Mouse (Mus musculus) liver, adult 2 months (tissue): Measurements from ENCODE around the gene Vmn1r119. TPM values are rescaled to one million over a fixed set of nuclear protein-coding genes. Genes with fewer than 3 reads are reported as not detected.
"Not testable (repeated sequence)": the region's sequence is repeated elsewhere in the genome, so short reads cannot be mapped to it uniquely, and the experiment has no call there.

Source experiments
- DNase-seq: peaks from one replicate; pipeline ENCODE4 v3.0.0-alpha.2; 2011; ENCODE audit warnings: low read depth, low spot score; ENCODE audit errors: extremely low read depth
- H3K27ac ChIP-seq: fragments of 200-500 bp; replicated peaks from 2 replicates; pipeline ENCODE4 v1.5.1; 2012; ENCODE audit warnings: low read depth, mild to moderate bottlenecking, control low read depth, inconsistent platforms, low read length; ENCODE audit not compliant: insufficient read depth
- H3K27me3 ChIP-seq: fragments of 200-500 bp; 2 replicates; pipeline ENCODE4 v1.6.1; 2012; ENCODE audit warnings: mild to moderate bottlenecking, moderate library complexity, low read length, inconsistent platforms; ENCODE audit not compliant: control insufficient read depth, insufficient read depth
- H3K36me3 ChIP-seq: fragments of 200-500 bp; 2 replicates; pipeline ENCODE4 v1.6.1; 2012; ENCODE audit warnings: low read length, inconsistent platforms; ENCODE audit not compliant: control insufficient read depth, insufficient read depth
- H3K4me1 ChIP-seq: fragments of 200-500 bp; 2 replicates; pipeline ENCODE4 v1.6.1; 2011; ENCODE audit warnings: low read length; ENCODE audit not compliant: control insufficient read depth, insufficient read depth
- H3K4me3 ChIP-seq: fragments of 200-500 bp; 2 replicates; pipeline ENCODE4 v1.5.1; 2011; ENCODE audit warnings: low read depth, mild to moderate bottlenecking, control low read depth, low read length, moderate library complexity; ENCODE audit not compliant: insufficient read depth
- H3K79me2 ChIP-seq: fragments of 200-500 bp; 2 replicates; pipeline ENCODE4 v1.6.1; 2012; ENCODE audit warnings: inconsistent platforms, mild to moderate bottlenecking, low read length, moderate library complexity; ENCODE audit not compliant: control insufficient read depth, insufficient read depth
- H3K9ac ChIP-seq: fragments of 200-500 bp; 2 replicates; pipeline ENCODE4 v1.6.1; 2012; ENCODE audit warnings: low read depth, mild to moderate bottlenecking, control low read depth, inconsistent platforms, low read length
- WGBS: fragments of 180-500 bp; shearing (Covaris S2); methylation state at CpG from one replicate; pipeline ENCODE4 v1.1.7; 2018; 5-methylcytosine and 5-hydroxymethylcytosine counted together
- polyA plus RNA-seq: library from polyadenylated mRNA; depleted of rRNA; stranded (reverse); fragments of >200 nt; gene quantifications from 2 replicates; pipeline ENCODE4 v1.2.3, GENCODE M21; 2012; rRNA removed
- total RNA-seq: library from RNA; depleted of rRNA; stranded (reverse); fragments of >200 nt; gene quantifications from 2 replicates; pipeline ENCODE4 v1.2.3, GENCODE M21; 2014; rRNA removed

The Vmn1r119 gene
- not detected in 2 replicates for total RNA-seq
- polyA plus RNA-seq, result not detected in 2 replicates

DNA sequence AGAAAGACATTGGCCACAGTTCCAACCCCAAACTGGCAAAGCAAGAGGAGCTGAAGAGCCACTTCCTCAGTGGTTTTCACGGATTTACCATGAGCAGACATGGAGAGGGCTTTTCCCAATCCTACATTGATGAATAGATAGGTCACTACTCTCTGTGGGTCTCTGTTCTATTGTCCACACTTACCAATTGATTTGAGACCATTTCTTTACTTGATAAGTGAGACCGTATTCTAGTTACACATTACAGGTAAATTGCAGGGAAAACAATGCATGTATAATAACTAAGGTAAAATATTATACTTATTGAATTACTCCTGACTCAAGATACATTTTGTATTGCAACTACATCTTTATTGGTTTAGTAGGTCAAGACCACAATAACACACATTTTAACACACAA lies at the start of gene Vmn1r119:
TSS of gene Vmn1r119 (minus strand) at position 101 of the 400 bp plus-strand sequence.
- not testable (repeated sequence) for H3K9ac ChIP-seq, DNase-seq, H3K79me2 ChIP-seq, H3K4me1 ChIP-seq, H3K27ac ChIP-seq, H3K36me3 ChIP-seq, H3K4me3 ChIP-seq, H3K27me3 ChIP-seq
- WGBS, result no CpG with 5 or more reads among the region's 2 CpGs

DNA sequence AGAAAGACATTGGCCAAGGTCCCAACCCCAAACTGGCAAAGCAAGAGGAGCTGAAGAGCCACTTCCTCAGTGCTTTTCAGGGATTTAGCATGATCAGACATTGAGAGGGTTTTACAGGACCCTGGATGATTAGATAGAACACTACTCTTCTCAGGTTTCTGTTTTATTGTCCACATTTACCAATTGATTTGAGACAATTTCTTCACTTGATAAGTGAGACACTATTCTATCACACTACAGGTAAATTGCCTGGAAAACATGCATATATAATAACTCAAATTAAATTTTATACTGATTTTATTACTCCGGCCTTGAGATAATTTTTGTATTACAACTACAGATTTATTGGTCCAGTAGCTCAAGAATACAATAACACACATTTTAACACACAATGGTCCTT lies 41.4 kb upstream of the Vmn1r119 start, which contains the start of gene Vmn1r120:
TSS of gene Vmn1r120 (minus strand) at position 101 of the 400 bp plus-strand sequence.
- not testable (repeated sequence) for H3K36me3 ChIP-seq, H3K27ac ChIP-seq, H3K4me3 ChIP-seq, DNase-seq, H3K79me2 ChIP-seq, H3K27me3 ChIP-seq, H3K4me1 ChIP-seq, H3K9ac ChIP-seq
- 76% methylated on average over 1 of the region's 1 CpGs for WGBS

Other genes with a start within 250 kb of the Vmn1r119 start
- not detected in 2 replicates for gene Vmn1r112, start 241.3 kb downstream of the Vmn1r119 start, total RNA-seq
- gene Vmn1r112, start 241.3 kb downstream of the Vmn1r119 start, polyA plus RNA-seq, result not detected in 2 replicates
- not detected in 2 replicates for gene Vmn1r113, start 225.2 kb downstream of the Vmn1r119 start, total RNA-seq
- not detected in 2 replicates for gene Vmn1r113, start 225.2 kb downstream of the Vmn1r119 start, polyA plus RNA-seq
- not detected in 2 replicates for gene Vmn1r114, start 200.3 kb downstream of the Vmn1r119 start, total RNA-seq
- gene Vmn1r114, start 200.3 kb downstream of the Vmn1r119 start, polyA plus RNA-seq, result not detected in 2 replicates
- gene Vmn1r115, start 167.5 kb downstream of the Vmn1r119 start, total RNA-seq, result not detected in 2 replicates
- not detected in 2 replicates for gene Vmn1r115, start 167.5 kb downstream of the Vmn1r119 start, polyA plus RNA-seq
- not detected in 2 replicates for gene Vmn1r116, start 140.2 kb downstream of the Vmn1r119 start, total RNA-seq
- not detected in 2 replicates for gene Vmn1r116, start 140.2 kb downstream of the Vmn1r119 start, polyA plus RNA-seq
- not detected in 2 replicates for gene Vmn1r117, start 128.3 kb downstream of the Vmn1r119 start, total RNA-seq
- not detected in 2 replicates for gene Vmn1r117, start 128.3 kb downstream of the Vmn1r119 start, polyA plus RNA-seq
- gene Vmn1r118, start 100.1 kb downstream of the Vmn1r119 start, total RNA-seq, result not detected in 2 replicates
- gene Vmn1r118, start 100.1 kb downstream of the Vmn1r119 start, polyA plus RNA-seq, result not detected in 2 replicates
- gene Vmn1r120, start 41.3 kb upstream of the Vmn1r119 start, total RNA-seq, result not detected in 2 replicates
- gene Vmn1r120, start 41.3 kb upstream of the Vmn1r119 start, polyA plus RNA-seq, result not detected in 2 replicates
- not detected in 2 replicates for gene Vmn1r121, start 86.1 kb upstream of the Vmn1r119 start, total RNA-seq
- gene Vmn1r121, start 86.1 kb upstream of the Vmn1r119 start, polyA plus RNA-seq, result not detected in 2 replicates
- gene Vmn1r122, start 121.7 kb upstream of the Vmn1r119 start, total RNA-seq, result not detected in 2 replicates
- not detected in 2 replicates for gene Vmn1r122, start 121.7 kb upstream of the Vmn1r119 start, polyA plus RNA-seq
- not detected in 2 replicates for gene Vmn1r123, start 149.7 kb upstream of the Vmn1r119 start, total RNA-seq
- not detected in 2 replicates for gene Vmn1r123, start 149.7 kb upstream of the Vmn1r119 start, polyA plus RNA-seq
- gene Gm5157, start 178.0 kb upstream of the Vmn1r119 start, total RNA-seq, result not detected in 2 replicates
- gene Gm5157, start 178.0 kb upstream of the Vmn1r119 start, polyA plus RNA-seq, result not detected in 2 replicates
- gene Vmn1r124, start 248.2 kb upstream of the Vmn1r119 start, total RNA-seq, result not detected in 2 replicates
- gene Vmn1r124, start 248.2 kb upstream of the Vmn1r119 start, polyA plus RNA-seq, result not detected in 2 replicates